Mouse (Mus musculus) limb, embryonic 14.5 days (tissue): ENCODE measurements at regions not wholly inside any gene's neighbourhood (a gene's known extent, or its start where the extent isn't known, plus 50 kb on each side); places are given as distances from the start of the nearest gene placed in this dataset.
"Not testable (repeated sequence)": the region's sequence is repeated elsewhere in the genome, so short reads cannot be mapped to it uniquely, and the experiment has no call there.

Experiments
- ATAC-seq: fragments of 200-750 bp; cut with Nextera tagmentation; 2 replicates; pipeline ENCODE4 v1.8.0; 2017; ENCODE audit warnings: low read depth, moderate number of reproducible peaks, moderate TSS enrichment; ENCODE audit not compliant: low FRiP score
- DNase-seq: peaks from one replicate; pipeline ENCODE4 v3.0.0-alpha.2; 2015; ENCODE audit warnings: low spot score
- H3K27ac ChIP-seq: fragments of 300-500 bp; sonication (generic); replicated peaks from 2 replicates; pipeline ENCODE4 v1.5.1; 2014; ENCODE audit warnings: low read depth, mild to moderate bottlenecking, low read length, moderate library complexity, mixed read lengths
- H3K27me3 ChIP-seq: fragments of 300-500 bp; sonication (generic); 2 replicates; pipeline ENCODE4 v1.6.1; 2014; ENCODE audit warnings: low read length, mixed read lengths; ENCODE audit not compliant: control insufficient read depth, insufficient read depth
- H3K36me3 ChIP-seq: fragments of 300-500 bp; sonication (generic); 2 replicates; pipeline ENCODE4 v1.6.1; 2014; ENCODE audit warnings: mild to moderate bottlenecking, low read length, moderate library complexity, mixed read lengths; ENCODE audit not compliant: control insufficient read depth, insufficient read depth
- H3K4me1 ChIP-seq: fragments of 300-500 bp; sonication (generic); 2 replicates; pipeline ENCODE4 v1.6.1; 2014; ENCODE audit warnings: antibody characterized with exemption, low read length, mixed read lengths; ENCODE audit not compliant: control insufficient read depth, insufficient read depth
- H3K4me2 ChIP-seq: fragments of 300-500 bp; sonication (generic); replicated peaks from 2 replicates; pipeline ENCODE4 v1.6.1; 2014; ENCODE audit warnings: low read depth, mild to moderate bottlenecking, low read length, moderate library complexity; ENCODE audit not compliant: severe bottlenecking
- H3K4me3 ChIP-seq: fragments of 300-500 bp; sonication (generic); replicated peaks from 2 replicates; pipeline ENCODE4 v1.5.1; 2014; ENCODE audit warnings: low read length
- H3K9ac ChIP-seq: fragments of 300-500 bp; sonication (generic); 2 replicates; pipeline ENCODE4 v1.6.1; 2014; ENCODE audit warnings: mild to moderate bottlenecking, low read depth, low read length, moderate library complexity; ENCODE audit not compliant: severe bottlenecking
- H3K9me3 ChIP-seq: fragments of 300-500 bp; sonication (generic); 2 replicates; pipeline ENCODE4 v1.6.1; 2016; ENCODE audit warnings: low read length; ENCODE audit not compliant: control insufficient read depth
- POLR2A ChIP-seq: fragments of 200-500 bp; IDR thresholded peaks from 2 replicates; pipeline ENCODE4 v1.8.0; 2012; ENCODE audit warnings: inconsistent platforms, mild to moderate bottlenecking, moderate library complexity, borderline replicate concordance; ENCODE audit not compliant: insufficient read depth, insufficient read length; ENCODE audit errors: extremely low read depth
- WGBS: fragments of 180-500 bp; shearing (Covaris S2); extraction: QIAGEN DNeasy Blood & Tissue Kit; methylation state at CpG from one replicate; pipeline ENCODE4 v1.1.7; 2014; 5-methylcytosine and 5-hydroxymethylcytosine counted together

DNA sequence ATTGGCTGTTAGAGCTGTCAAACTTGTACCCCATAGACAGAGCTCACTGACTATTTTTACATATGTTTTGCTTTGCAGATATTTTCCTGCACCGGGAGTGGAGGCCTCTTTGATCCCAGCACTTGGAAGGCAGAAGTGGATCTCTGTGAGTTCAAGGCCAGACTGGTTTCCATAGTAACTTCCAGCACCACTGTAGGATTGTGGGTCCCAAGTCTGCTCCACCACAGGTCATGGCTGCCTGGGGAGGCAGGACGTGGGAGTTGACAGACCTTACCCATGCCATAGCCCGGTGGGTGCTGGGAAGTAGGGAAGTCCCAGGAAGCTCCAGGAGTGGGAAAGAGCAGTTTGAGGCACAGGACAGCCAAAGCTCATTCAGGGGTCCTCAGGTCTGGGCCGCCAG lies 1180.8 kb downstream of the 9330182O14Rik start:
- Histone ChIP-seq H3K4me2 (no peak overlapping the region), H3K27me3 (no peaks in the 10 kb centered on the region), H3K4me3 (no peak overlapping the region), H3K27ac (no peak overlapping the region), H3K36me3 (no peaks in the 10 kb centered on the region), H3K9me3 (no peaks in the 10 kb centered on the region), H3K4me1 (no peaks in the 10 kb centered on the region), H3K9ac (no peak overlapping the region)
- 80% methylated on average over 4 of the region's 4 CpGs for WGBS
- ATAC-seq (no peak), DNase-seq (no peak)
- TF ChIP-seq POLR2A: no peak

DNA sequence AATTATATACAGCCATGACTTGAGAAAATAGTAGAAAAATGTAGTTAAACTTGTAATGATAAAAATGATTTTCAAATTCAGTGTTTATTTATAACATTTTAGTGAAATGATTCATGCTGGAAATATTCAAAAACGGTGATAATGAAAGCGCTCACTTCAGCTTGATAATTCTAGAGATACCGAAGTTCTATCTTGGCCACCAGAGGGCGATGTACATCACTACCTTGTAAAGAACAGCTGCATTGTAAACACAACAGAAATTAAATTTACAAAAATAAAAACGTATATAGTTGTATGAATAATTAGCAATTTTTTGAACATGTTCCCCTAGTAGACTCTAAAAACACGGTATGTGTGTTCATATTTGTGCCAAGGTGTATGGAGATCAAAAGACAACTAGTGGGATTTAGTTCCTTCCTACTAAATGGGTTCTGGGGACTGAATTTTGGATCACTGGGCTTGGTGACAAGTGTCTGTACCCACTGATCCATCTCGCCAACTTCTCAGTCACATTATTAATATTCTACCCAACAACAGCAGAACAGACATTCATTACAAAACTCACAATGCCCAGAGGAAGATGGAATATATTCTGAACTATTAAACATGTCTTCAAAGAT lies 1191.6 kb downstream of the 9330182O14Rik start:
- no peak for ATAC-seq
- peak; percentile 73 for DNase-seq
- Histone ChIP-seq H3K36me3 (no peaks in the 10 kb centered on the region), H3K4me2 (no peak overlapping the region), H3K4me1 (no peaks in the 10 kb centered on the region), H3K9ac (no peak overlapping the region), H3K27ac (no peak overlapping the region), H3K9me3 (no peaks in the 10 kb centered on the region), H3K27me3 (no peaks in the 10 kb centered on the region), H3K4me3 (no peak overlapping the region)
- WGBS: 21% methylated on average over 7 of the region's 7 CpGs
- no peak for TF ChIP-seq POLR2A

- no peak for ATAC-seq
- H3K27ac ChIP-seq: no peak overlapping the region
- H3K4me3 ChIP-seq: no peak overlapping the region
- no peak overlapping the region for H3K4me2 ChIP-seq
- H3K4me1 ChIP-seq: no peaks in the 10 kb centered on the region
- H3K9me3 ChIP-seq: no peaks in the 10 kb centered on the region
- TF ChIP-seq POLR2A: no peak
- H3K27me3 ChIP-seq: no peaks in the 10 kb centered on the region
- 88% methylated on average over 2 of the region's 2 CpGs for WGBS
- no peak overlapping the region for H3K9ac ChIP-seq
- no peak for DNase-seq
- no peaks in the 10 kb centered on the region for H3K36me3 ChIP-seq
These were observed 1195.1 kb downstream of the 9330182O14Rik start for GRCm38 (mm10) chr15:41329286-41329685.

- H3K4me1 ChIP-seq: no peaks in the 10 kb centered on the region
- ATAC-seq: no peak
- no peak overlapping the region for H3K4me3 ChIP-seq
- no peak for DNase-seq
- no peaks in the 10 kb centered on the region for H3K36me3 ChIP-seq
- WGBS: 29% methylated on average over 2 of the region's 2 CpGs
- H3K4me2 ChIP-seq: no peak overlapping the region
- no peaks in the 10 kb centered on the region for H3K9me3 ChIP-seq
- no peak overlapping the region for H3K9ac ChIP-seq
- no peak for TF ChIP-seq POLR2A
- no peaks in the 10 kb centered on the region for H3K27me3 ChIP-seq
- H3K27ac ChIP-seq: no peak overlapping the region
These were observed 1195.9 kb downstream of the 9330182O14Rik start for GRCm38 (mm10) chr15:41330085-41330484.

DNA sequence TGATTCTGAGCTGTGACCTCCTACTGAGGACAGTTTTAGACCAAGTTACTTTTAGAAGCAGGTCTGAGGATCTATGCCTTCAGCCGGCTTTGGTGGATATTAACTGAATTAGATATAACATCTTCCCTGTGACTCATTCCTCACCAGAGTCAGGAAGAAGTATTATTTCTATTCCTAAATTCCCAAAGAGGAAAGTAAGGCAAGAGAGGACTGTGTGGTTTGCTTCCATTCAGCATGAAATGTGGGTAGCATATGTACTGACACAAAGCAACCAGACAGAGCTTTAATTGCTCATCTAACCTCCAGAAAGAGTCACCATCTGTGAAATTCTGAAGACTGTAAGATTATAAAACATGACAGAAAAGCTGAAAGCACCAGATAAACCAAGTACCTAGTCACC lies 1198.3 kb downstream of the 9330182O14Rik start:
- H3K27me3 ChIP-seq: no peaks in the 10 kb centered on the region
- H3K4me3 ChIP-seq: no peak overlapping the region
- no peaks in the 10 kb centered on the region for H3K36me3 ChIP-seq
- no peaks in the 10 kb centered on the region for H3K9me3 ChIP-seq
- no peaks in the 10 kb centered on the region for H3K4me1 ChIP-seq
- no peak for DNase-seq
- TF ChIP-seq POLR2A: no peak
- no peak overlapping the region for H3K27ac ChIP-seq
- ATAC-seq: no peak
- no peak overlapping the region for H3K9ac ChIP-seq
- H3K4me2 ChIP-seq: no peak overlapping the region
- 81% methylated on average over 1 of the region's 1 CpGs for WGBS

- no peaks in the 10 kb centered on the region for H3K36me3 ChIP-seq
- ATAC-seq (no peak), DNase-seq (no peak)
- no peak overlapping the region for H3K9ac ChIP-seq
- no peak overlapping the region for H3K4me3 ChIP-seq
- 76% methylated on average over 3 of the region's 3 CpGs for WGBS
- H3K27ac ChIP-seq: no peak overlapping the region
- H3K4me1 ChIP-seq: no peaks in the 10 kb centered on the region
- no peaks in the 10 kb centered on the region for H3K27me3 ChIP-seq
- no peak for TF ChIP-seq POLR2A
- H3K4me2 ChIP-seq: no peak overlapping the region
- no peaks in the 10 kb centered on the region for H3K9me3 ChIP-seq
These were observed 1199.0 kb downstream of the 9330182O14Rik start for GRCm38 (mm10) chr15:41333165-41333564.

GRCm38 (mm10) chr15:41340621-41341020 lies 1206.5 kb downstream of the 9330182O14Rik start:
- not testable (repeated sequence) for H3K4me3 ChIP-seq, H3K36me3 ChIP-seq, H3K4me2 ChIP-seq, H3K9me3 ChIP-seq, DNase-seq, ATAC-seq, H3K27ac ChIP-seq, H3K27me3 ChIP-seq, H3K9ac ChIP-seq, H3K4me1 ChIP-seq
- 81% methylated on average over 2 of the region's 2 CpGs for WGBS
